Mouse (Mus musculus) liver, embryonic 14.5 days (tissue): ENCODE results near the gene C1rl.
A peak's percentile ranks its signal among the peaks of the same experiment; 100 is the strongest.

Experiments used
- CTCF ChIP-seq: IDR thresholded peaks from 2 replicates; pipeline ENCODE4 v1.5.1; 2016; ENCODE audit warnings: antibody characterized with exemption, low read depth, control low read depth
- EP300 ChIP-seq: IDR thresholded peaks from 2 replicates; pipeline ENCODE4 v1.6.1; 2016; ENCODE audit warnings: antibody characterized with exemption, low read depth

GRCm38 (mm10) chr6:124512355-124512836 lies 19.5 kb downstream of the C1rl start, which contains the start of gene C1ra:
- TF ChIP-seq CTCF = peak; percentile 75
- TF ChIP-seq EP300 = no peak
